Mouse (Mus musculus) hindbrain, embryonic 11.5 days (tissue): Measurements from ENCODE around the gene Scgb3a1. TPM values are rescaled to one million over a fixed set of nuclear protein-coding genes. Genes with fewer than 3 reads are reported as not detected.

ENCODE experiments used
- ATAC-seq: fragments of 200-750 bp; cut with Nextera tagmentation; 2 replicates; pipeline ENCODE4 v1.8.0; 2017; ENCODE audit warnings: mild to moderate bottlenecking, moderate TSS enrichment, moderate library complexity; ENCODE audit not compliant: low FRiP score
- DNase-seq: peaks from one replicate; pipeline ENCODE4 v3.0.0-alpha.2; 2015; ENCODE audit warnings: low spot score
- H3K27ac ChIP-seq: fragments of 300-500 bp; sonication (generic); 2 replicates; pipeline ENCODE4 v1.5.1; 2014; ENCODE audit warnings: mild to moderate bottlenecking, low read depth, low read length
- H3K27me3 ChIP-seq: fragments of 300-500 bp; sonication (generic); 2 replicates; pipeline ENCODE4 v1.6.1; 2014; ENCODE audit warnings: mild to moderate bottlenecking, low read length, moderate library complexity, mixed read lengths; ENCODE audit not compliant: control insufficient read depth, insufficient read depth
- H3K36me3 ChIP-seq: fragments of 300-500 bp; sonication (generic); 2 replicates; pipeline ENCODE4 v1.6.1; 2014; ENCODE audit warnings: mild to moderate bottlenecking, low read length, moderate library complexity, mixed read lengths; ENCODE audit not compliant: control insufficient read depth, insufficient read depth
- H3K4me1 ChIP-seq: fragments of 300-500 bp; sonication (generic); replicated peaks from 2 replicates; pipeline ENCODE4 v1.6.1; 2014; ENCODE audit warnings: low read length, mixed read lengths; ENCODE audit not compliant: control insufficient read depth, insufficient read depth
- H3K4me2 ChIP-seq: fragments of 300-500 bp; sonication (generic); replicated peaks from 2 replicates; pipeline ENCODE4 v1.6.1; 2014; ENCODE audit warnings: mild to moderate bottlenecking, low read depth, low read length
- H3K4me3 ChIP-seq: fragments of 300-500 bp; sonication (generic); 2 replicates; pipeline ENCODE4 v1.5.1; 2014; ENCODE audit warnings: low read depth, low read length
- H3K9ac ChIP-seq: fragments of 300-500 bp; sonication (generic); 2 replicates; pipeline ENCODE4 v1.6.1; 2014; ENCODE audit warnings: low read depth, low read length
- H3K9me3 ChIP-seq: fragments of 300-500 bp; sonication (generic); 2 replicates; pipeline ENCODE4 v1.6.1; 2016; ENCODE audit warnings: low read length; ENCODE audit not compliant: control insufficient read depth
- WGBS: fragments of 180-500 bp; shearing (Covaris S2); extraction: QIAGEN DNeasy Blood & Tissue Kit; methylation state at CpG from one replicate; pipeline ENCODE4 v1.1.7; 2014; 5-methylcytosine and 5-hydroxymethylcytosine counted together
- polyA plus RNA-seq: library from polyadenylated mRNA; unstranded; fragments of >200 nt; fragmentation: Nextera tagmentation; extraction: Ambion mirVana; gene quantifications from 2 replicates; pipeline ENCODE4 v1.2.1, GENCODE M21; 2014

The Scgb3a1 gene
- polyA plus RNA-seq, 1 experiment from 2014 or later, result not detected

- H3K9me3 ChIP-seq, result no peaks in the 10 kb centered on the region
- H3K9ac ChIP-seq, result no peak overlapping the region
- ATAC-seq (no peak), DNase-seq (no peak)
- WGBS, result 89% methylated on average over 3 of the region's 3 CpGs
- H3K27ac ChIP-seq, result no peak overlapping the region
- no peaks in the 10 kb centered on the region for H3K4me1 ChIP-seq
- no peak overlapping the region for H3K4me3 ChIP-seq
- H3K36me3 ChIP-seq, result peaks cover 12% of the 10 kb centered on the region; the same call in 1 of the 2 replicates
- H3K27me3 ChIP-seq, result no peaks in the 10 kb centered on the region
- no peak overlapping the region for H3K4me2 ChIP-seq
Observed at GRCm38 (mm10) chr11:49673433-49673832, 10.0 kb downstream of the Scgb3a1 start.

GRCm38 (mm10) chr11:49684237-49684973, 21.0 kb downstream of the Scgb3a1 start:
- Histone ChIP-seq H3K27ac (no peak overlapping the region), H3K9ac (no peak overlapping the region), H3K4me2 (no peak overlapping the region), H3K9me3 (no peaks in the 10 kb centered on the region), H3K4me3 (no peak overlapping the region), H3K27me3 (no peaks in the 10 kb centered on the region), H3K4me1 (no peaks in the 10 kb centered on the region), H3K36me3 (peaks cover 15% of the 10 kb centered on the region)
- ATAC-seq (no peak), DNase-seq (no peak)
- 90% methylated on average over 12 of the region's 12 CpGs for WGBS

GRCm38 (mm10) chr11:49695013-49695412, 31.6 kb downstream of the Scgb3a1 start:
- WGBS, result 91% methylated on average over 3 of the region's 3 CpGs
- H3K9me3 ChIP-seq, result no peaks in the 10 kb centered on the region

GRCm38 (mm10) chr11:49695695-49696094, 32.3 kb downstream of the Scgb3a1 start:
- no peaks in the 10 kb centered on the region for H3K27me3 ChIP-seq
- ATAC-seq (no peak), DNase-seq (no peak)
- no peaks in the 10 kb centered on the region for H3K9me3 ChIP-seq
- H3K4me3 ChIP-seq, result no peak overlapping the region
- no peak overlapping the region for H3K27ac ChIP-seq
- WGBS, result 96% methylated on average over 2 of the region's 2 CpGs
- no peaks in the 10 kb centered on the region for H3K36me3 ChIP-seq
- H3K9ac ChIP-seq, result no peak overlapping the region
- no peak overlapping the region for H3K4me2 ChIP-seq
- no peaks in the 10 kb centered on the region for H3K4me1 ChIP-seq

More at GRCm38 (mm10) chr11:49695013-49695412, 31.6 kb downstream of the Scgb3a1 start:
- Histone ChIP-seq H3K4me1 (no peaks in the 10 kb centered on the region), H3K27me3 (no peaks in the 10 kb centered on the region), H3K27ac (no peak overlapping the region), H3K36me3 (no peaks in the 10 kb centered on the region), H3K4me3 (no peak overlapping the region), H3K4me2 (no peak overlapping the region), H3K9ac (no peak overlapping the region)
- DNase-seq (no peak), ATAC-seq (no peak)

- H3K4me2 ChIP-seq, result no peak overlapping the region
- H3K9ac ChIP-seq, result no peak overlapping the region
- H3K27ac ChIP-seq, result no peak overlapping the region
- H3K9me3 ChIP-seq, result no peaks in the 10 kb centered on the region
- DNase-seq (no peak), ATAC-seq (no peak)
- H3K27me3 ChIP-seq, result no peaks in the 10 kb centered on the region
- no peaks in the 10 kb centered on the region for H3K4me1 ChIP-seq
- peaks cover 3% of the 10 kb centered on the region; the same call in 1 of the 2 replicates for H3K36me3 ChIP-seq
- H3K4me3 ChIP-seq, result no peak overlapping the region
- 93% methylated on average over 2 of the region's 2 CpGs for WGBS
Observed at GRCm38 (mm10) chr11:49696472-49696871, 33.1 kb downstream of the Scgb3a1 start.

GRCm38 (mm10) chr11:49697779-49698178, 34.4 kb downstream of the Scgb3a1 start:
- H3K36me3 ChIP-seq, result peaks cover 7% of the 10 kb centered on the region; the same call in 1 of the 2 replicates
- H3K9me3 ChIP-seq, result no peaks in the 10 kb centered on the region
- H3K9ac ChIP-seq, result no peak overlapping the region
- ATAC-seq (no peak), DNase-seq (no peak)
- no peak overlapping the region for H3K4me2 ChIP-seq
- H3K4me3 ChIP-seq, result no peak overlapping the region
- H3K4me1 ChIP-seq, result no peaks in the 10 kb centered on the region
- WGBS, result 95% methylated on average over 5 of the region's 5 CpGs
- H3K27ac ChIP-seq, result no peak overlapping the region
- no peaks in the 10 kb centered on the region for H3K27me3 ChIP-seq

- no peak overlapping the region for H3K4me2 ChIP-seq
- peaks cover 7% of the 10 kb centered on the region; the same call in 1 of the 2 replicates for H3K36me3 ChIP-seq
- H3K4me1 ChIP-seq, result no peaks in the 10 kb centered on the region
- H3K9ac ChIP-seq, result no peak overlapping the region
- no peak for ATAC-seq
- no peaks in the 10 kb centered on the region for H3K27me3 ChIP-seq
- no peak for DNase-seq
- 96% methylated on average over 1 of the region's 1 CpGs for WGBS
- H3K9me3 ChIP-seq, result no peaks in the 10 kb centered on the region
- no peak overlapping the region for H3K27ac ChIP-seq
- no peak overlapping the region for H3K4me3 ChIP-seq
Observed at GRCm38 (mm10) chr11:49699079-49699478, 35.7 kb downstream of the Scgb3a1 start.

GRCm38 (mm10) chr11:49702014-49702413, 38.6 kb downstream of the Scgb3a1 start:
- Histone ChIP-seq H3K36me3 (peaks cover 13% of the 10 kb centered on the region; the same call in 1 of the 2 replicates), H3K4me3 (no peak overlapping the region), H3K4me1 (no peaks in the 10 kb centered on the region), H3K9ac (no peak overlapping the region), H3K27me3 (no peaks in the 10 kb centered on the region), H3K9me3 (no peaks in the 10 kb centered on the region), H3K4me2 (no peak overlapping the region), H3K27ac (no peak overlapping the region)
- DNase-seq (no peak), ATAC-seq (no peak)
- WGBS, result 99% methylated on average over 8 of the region's 8 CpGs

- Histone ChIP-seq H3K36me3 (peaks cover 13% of the 10 kb centered on the region; the same call in 1 of the 2 replicates), H3K9me3 (no peaks in the 10 kb centered on the region), H3K4me1 (no peaks in the 10 kb centered on the region), H3K27ac (no peak overlapping the region), H3K9ac (no peak overlapping the region), H3K27me3 (no peaks in the 10 kb centered on the region), H3K4me3 (no peak overlapping the region), H3K4me2 (no peak overlapping the region)
- ATAC-seq (no peak), DNase-seq (no peak)
- WGBS, result 90% methylated on average over 8 of the region's 8 CpGs
Observed at GRCm38 (mm10) chr11:49704804-49705203, 41.4 kb downstream of the Scgb3a1 start.
